Comparison of ENCODE assay signal across 19 mouse cellular contexts in genomic region chr17:48433689-48434330, GRCm38 (mm10). TPM values are rescaled to one million over a fixed set of nuclear protein-coding genes. Genes with fewer than 3 reads are reported as not detected.
DNase-seq lines count a peak whose midpoint lies in the region; ATAC-seq and TF ChIP-seq lines count a peak whose summit lies in the region.
"Had no signal": no experiment of that assay in that cellular context is flagged by ENCODE, and none has a peak within 500 bp of the region (broad histone marks: within the 10 kb centered on the region; RNA-seq: fewer than 3 reads in every experiment).

No protein-coding gene starts in this region.

- no peak overlapping the region for H3K4me3 ChIP-seq in gastrocnemius, adult 2 months
- no peak overlapping the region for H3K4me3 ChIP-seq in left cerebral cortex, adult 2 months
- no peak overlapping the region for H3K4me3 ChIP-seq in liver, postnatal 0 days (ENCODE audit: low read depth, low read length)
- H3K4me3 ChIP-seq: embryonic facial prominence, embryonic 13.5 days; forebrain, embryonic 12.5 days; midbrain, embryonic 15.5 days; neural tube, embryonic 13.5 days had no signal

- no peaks in the 10 kb centered on the region for H3K9me3 ChIP-seq in liver, postnatal 0 days (ENCODE audit: low read length)
- H3K9me3 ChIP-seq: embryonic facial prominence, embryonic 13.5 days; forebrain, embryonic 12.5 days; midbrain, embryonic 15.5 days; neural tube, embryonic 13.5 days had no signal

- intact Hi-C loops in gastrocnemius, adult 2 months (cut with DNase I) = no loop called here
- intact Hi-C loops in gastrocnemius, postnatal 36 days (cut with DNase I) = no loop called here
- intact Hi-C loops in left cerebral cortex, adult 2 months (cut with DNase I) = no loop called here
- intact Hi-C loops in left cerebral cortex, postnatal 25 days (cut with DNase I) = no loop called here

- no peaks in the 10 kb centered on the region for H3K27me3 ChIP-seq in liver, postnatal 0 days (ENCODE audit: insufficient read depth, low read length)
- H3K27me3 ChIP-seq: embryonic facial prominence, embryonic 13.5 days; forebrain, embryonic 12.5 days; midbrain, embryonic 15.5 days; neural tube, embryonic 13.5 days; Patski had no signal

- 65% methylated on average over 6 of the region's 6 CpGs for WGBS in liver, postnatal 0 days (ENCODE audit: insufficient replicate concordance)

- ATAC-seq in liver, postnatal 0 days = no peak
- ATAC-seq: midbrain, embryonic 15.5 days; Patski had no signal

- peak; percentile 31 for TF ChIP-seq CTCF in gastrocnemius, adult 2 months (IDR thresholded peaks at IDR 0.05)
- peak; percentile 9 for TF ChIP-seq CTCF in left cerebral cortex, adult 2 months (IDR thresholded peaks at IDR 0.05)
- peak; percentile 57 for TF ChIP-seq CTCF in liver, postnatal 0 days (IDR thresholded peaks at IDR 0.05; ENCODE audit: low read depth)

- no peak for DNase-seq in gastrocnemius, adult 2 months
- no peak for DNase-seq in gastrocnemius, postnatal 36 days
- no peak for DNase-seq in left cerebral cortex, adult 2 months (ENCODE audit: extremely low spot score in 1 of 2, low spot score in 2 of 2)
- no peak for DNase-seq in left cerebral cortex, postnatal 25 days (ENCODE audit: low spot score in 2 of 2)
- DNase-seq in ES-CJ7 (ENCODE audit: low read depth, low spot score) = peak; percentile 80
- no peak for DNase-seq in liver, postnatal 0 days
- no peak for DNase-seq in frontal cortex, postnatal 36 days (ENCODE audit: low spot score in 2 of 2)
- no peak for DNase-seq in kidney, postnatal 36 days
- DNase-seq: adrenal gland, adult 8-10 months; gastrocnemius, postnatal 14 days; kidney, adult 8-10 months; lung, postnatal 4 days; thymus, adult 2 months had no signal

- peaks cover 11% of the 10 kb centered on the region; the same call in 1 of the 2 replicates for H3K4me1 ChIP-seq in liver, postnatal 0 days (ENCODE audit: insufficient read depth)
- H3K4me1 ChIP-seq: midbrain, embryonic 15.5 days had no signal

- no peak for TF ChIP-seq EP300 in liver, postnatal 0 days (IDR thresholded peaks at IDR 0.05; ENCODE audit: low read depth)

- H3K27ac ChIP-seq in gastrocnemius, adult 2 months = no peak overlapping the region; the same call in 1 of the 2 replicates
- no peak overlapping the region for H3K27ac ChIP-seq in left cerebral cortex, adult 2 months
- no peak overlapping the region for H3K27ac ChIP-seq in liver, postnatal 0 days (ENCODE audit: low read depth)
- H3K27ac ChIP-seq: embryonic facial prominence, embryonic 13.5 days; forebrain, embryonic 12.5 days; midbrain, embryonic 15.5 days; neural tube, embryonic 13.5 days had no signal

- no peaks in the 10 kb centered on the region for H3K36me3 ChIP-seq in liver, postnatal 0 days (replicated peaks; ENCODE audit: insufficient read depth, low read length)
- H3K36me3 ChIP-seq: embryonic facial prominence, embryonic 13.5 days; forebrain, embryonic 12.5 days; midbrain, embryonic 15.5 days; neural tube, embryonic 13.5 days had no signal

- no peak overlapping the region for H3K4me2 ChIP-seq in liver, postnatal 0 days (ENCODE audit: low read depth, low read length)
- H3K4me2 ChIP-seq: embryonic facial prominence, embryonic 13.5 days; forebrain, embryonic 12.5 days; midbrain, embryonic 15.5 days; neural tube, embryonic 13.5 days had no signal

- H3K9ac ChIP-seq in liver, postnatal 0 days (replicated peaks) = no peak overlapping the region
- H3K9ac ChIP-seq: embryonic facial prominence, embryonic 13.5 days; forebrain, embryonic 12.5 days; midbrain, embryonic 15.5 days had no signal

RNA-seq across cellular contexts. Expression of gene Apobec2, which starts 1.1 kb away (rescaled TPM):
- total RNA-seq in gastrocnemius, adult 2 months (2021) = 100 to 1,000 TPM; 439 to 602 TPM
- total RNA-seq in gastrocnemius, postnatal 36 days (2021) = 100 to 1,000 TPM; 445 to 493 TPM
- total RNA-seq in left cerebral cortex, adult 2 months (2021) = not detected
- not detected for total RNA-seq in left cerebral cortex, postnatal 25 days (2021)
- polyA plus RNA-seq in liver, postnatal 0 days (2015; fragmentation: Nextera tagmentation; extraction: Ambion mirVana) = 0.25 and 3.6 TPM in 2 replicates
- total RNA-seq: hematopoietic stem cell, adult 5-6 weeks had no signal

RNA-seq across cellular contexts. Expression of gene Tspo2, which starts 17.5 kb away (rescaled TPM):
- total RNA-seq in gastrocnemius, adult 2 months (2021) = not detected
- not detected for total RNA-seq in gastrocnemius, postnatal 36 days (2021)
- not detected for total RNA-seq in left cerebral cortex, adult 2 months (2021)
- total RNA-seq in left cerebral cortex, postnatal 25 days (2021) = not detected
- polyA plus RNA-seq in liver, postnatal 0 days (2015; fragmentation: Nextera tagmentation; extraction: Ambion mirVana) = 61.1 and 65.2 TPM in 2 replicates

RNA-seq across cellular contexts. Expression of gene Unc5cl, which starts 20.9 kb away (rescaled TPM):
- not detected for total RNA-seq in gastrocnemius, adult 2 months (2021)
- total RNA-seq in gastrocnemius, postnatal 36 days (2021) = not detected
- total RNA-seq in left cerebral cortex, adult 2 months (2021) = under 1 TPM in 1 of 2 experiments, not detected in 1; 0.30 TPM
- total RNA-seq in left cerebral cortex, postnatal 25 days (2021) = under 1 TPM; 0.11 to 0.27 TPM
- polyA plus RNA-seq in liver, postnatal 0 days (2015; fragmentation: Nextera tagmentation; extraction: Ambion mirVana) = 0.68 and 0.92 TPM in 2 replicates
- total RNA-seq: adrenal gland, adult 8-10 months; gastrocnemius, postnatal 14 days had no signal

RNA-seq across cellular contexts. Expression of gene Oard1, which starts 24.0 kb away (rescaled TPM):
- total RNA-seq in gastrocnemius, adult 2 months (2021) = 10 to 100 TPM; 11.1 to 12.4 TPM
- 10 to 100 TPM in 1 of 2 experiments, 1 to 10 TPM in 1; 9.2 to 10.6 TPM for total RNA-seq in gastrocnemius, postnatal 36 days (2021)
- total RNA-seq in left cerebral cortex, adult 2 months (2021) = 10 to 100 TPM; 10.0 to 10.4 TPM
- total RNA-seq in left cerebral cortex, postnatal 25 days (2021) = 1 to 10 TPM; 7.8 to 9.5 TPM
- 29.7 and 30.1 TPM in 2 replicates for polyA plus RNA-seq in liver, postnatal 0 days (2015; fragmentation: Nextera tagmentation; extraction: Ambion mirVana)

RNA-seq across cellular contexts. Expression of gene Nfya, which starts 24.1 kb away (rescaled TPM):
- total RNA-seq in gastrocnemius, adult 2 months (2021) = 1 to 10 TPM; 6.1 to 9.4 TPM
- total RNA-seq in gastrocnemius, postnatal 36 days (2021) = 1 to 10 TPM; 4.4 to 6.7 TPM
- total RNA-seq in left cerebral cortex, adult 2 months (2021) = 10 to 100 TPM; 24.3 to 24.9 TPM
- total RNA-seq in left cerebral cortex, postnatal 25 days (2021) = 10 to 100 TPM; 27.5 to 31.8 TPM
- 3.2 and 3.7 TPM in 2 replicates for polyA plus RNA-seq in liver, postnatal 0 days (2015; fragmentation: Nextera tagmentation; extraction: Ambion mirVana)

Comparison
In these comparisons a context has a peak if more than half of its experiments do, and no peak if none do; other contexts are left out.
1. RNA of gene Apobec2, which starts 1.1 kb away (total RNA-seq): 439 to 602 TPM in gastrocnemius, adult 2 months and 445 to 493 TPM in gastrocnemius, postnatal 36 days; not detected in left cerebral cortex, postnatal 25 days and not detected in left cerebral cortex, adult 2 months; every median in the first group is over 100 times any median in the second.
2. Peak in every context shown above with its lines, with median percentiles within 50 percentile points of each other: CTCF ChIP-seq.